Mouse (Mus musculus): ENCODE results near the gene Ipo11. TPM values are rescaled to one million over a fixed set of nuclear protein-coding genes. Genes with fewer than 3 reads are reported as not detected.
"Not testable (repeated sequence)": the region's sequence is repeated elsewhere in the genome, so short reads cannot be mapped to it uniquely, and the experiment has no call there.

Ipo11 gene
- total RNA-seq, 2 experiments from 2014 or later, result 34.2 to 63.5 TPM

GRCm38 (mm10) chr13:106905154-106905553, 31.6 kb downstream of the Ipo11 start:
- not testable (repeated sequence) for ATAC-seq (replicated peaks; ENCODE audit: poor library complexity)

- ATAC-seq (replicated peaks; ENCODE audit: poor library complexity), result no peak
Observed at GRCm38 (mm10) chr13:106904637-106905036, 32.1 kb downstream of the Ipo11 start.

- peak; percentile 71 for ATAC-seq (replicated peaks; ENCODE audit: poor library complexity)
Observed at GRCm38 (mm10) chr13:106894284-106894683, 42.5 kb downstream of the Ipo11 start.

GRCm38 (mm10) chr13:106893701-106894100, 43.1 kb downstream of the Ipo11 start:
- no peak for ATAC-seq (replicated peaks; ENCODE audit: poor library complexity)

- ATAC-seq (replicated peaks; ENCODE audit: poor library complexity), result peak; percentile 99
Observed at GRCm38 (mm10) chr13:106893196-106893595, 43.6 kb downstream of the Ipo11 start.

- peak; percentile 50; the same call in 1 of the 2 replicates for ATAC-seq (replicated peaks; ENCODE audit: poor library complexity)
Observed at GRCm38 (mm10) chr13:106887364-106887763, 49.4 kb downstream of the Ipo11 start.

GRCm38 (mm10) chr13:106884249-106884648, 52.5 kb downstream of the Ipo11 start:
- ATAC-seq (replicated peaks; ENCODE audit: poor library complexity), result no peak

- ATAC-seq (replicated peaks; ENCODE audit: poor library complexity), result peak; percentile 98
Observed at GRCm38 (mm10) chr13:106876278-106876677, 60.5 kb downstream of the Ipo11 start.

GRCm38 (mm10) chr13:106865547-106865946, 71.2 kb downstream of the Ipo11 start:
- ATAC-seq (replicated peaks; ENCODE audit: poor library complexity), result peak; percentile 93

GRCm38 (mm10) chr13:106858779-106859178, 78.0 kb downstream of the Ipo11 start:
- ATAC-seq (replicated peaks; ENCODE audit: poor library complexity), result no peak

- ATAC-seq (replicated peaks; ENCODE audit: poor library complexity), result no peak
Observed at GRCm38 (mm10) chr13:106856556-106856955, 80.2 kb downstream of the Ipo11 start.

GRCm38 (mm10) chr13:106847534-106847933, 89.2 kb downstream of the Ipo11 start:
- ATAC-seq (replicated peaks; ENCODE audit: poor library complexity), result no peak; the same call in 1 of the 2 replicates

GRCm38 (mm10) chr13:106844928-106845327, 91.8 kb downstream of the Ipo11 start:
- no peak for ATAC-seq (replicated peaks; ENCODE audit: poor library complexity)

- no peak for ATAC-seq (replicated peaks; ENCODE audit: poor library complexity)
Observed at GRCm38 (mm10) chr13:106842542-106842941, 94.2 kb downstream of the Ipo11 start.

GRCm38 (mm10) chr13:106838778-106839177, 98.0 kb downstream of the Ipo11 start:
- no peak for ATAC-seq (replicated peaks; ENCODE audit: poor library complexity)

GRCm38 (mm10) chr13:106836527-106836879, 100.3 kb downstream of the Ipo11 start:
- peak; percentile 32 for ATAC-seq (replicated peaks; ENCODE audit: poor library complexity)

GRCm38 (mm10) chr13:106835844-106836526, 100.8 kb downstream of the Ipo11 start:
- peak; percentile 91 for ATAC-seq (replicated peaks; ENCODE audit: poor library complexity)

- no peak for ATAC-seq (replicated peaks; ENCODE audit: poor library complexity)
Observed at GRCm38 (mm10) chr13:106830029-106830428, 106.7 kb downstream of the Ipo11 start.

GRCm38 (mm10) chr13:106829327-106829997, 107.3 kb downstream of the Ipo11 start:
- ATAC-seq (replicated peaks; ENCODE audit: poor library complexity), result peak; percentile 72

- ATAC-seq (replicated peaks; ENCODE audit: poor library complexity), result peak; percentile 53
Observed at GRCm38 (mm10) chr13:106825618-106826017, 111.1 kb downstream of the Ipo11 start.

GRCm38 (mm10) chr13:106823875-106824191, 112.9 kb downstream of the Ipo11 start:
- no peak for ATAC-seq (replicated peaks; ENCODE audit: poor library complexity)

- no peak for ATAC-seq (replicated peaks; ENCODE audit: poor library complexity)
Observed at GRCm38 (mm10) chr13:106823121-106823874, 113.5 kb downstream of the Ipo11 start.

Data from megakaryocyte progenitor cell, adult 5-6 weeks (primary cell).